Mouse (Mus musculus): ENCODE results near the gene Cep250. TPM values are rescaled to one million over a fixed set of nuclear protein-coding genes. Genes with fewer than 3 reads are reported as not detected.

The Cep250 gene
- total and polyA plus RNA-seq, 3 experiments = 12.8 to 16.4 TPM; not detected in 1

- H3K9ac ChIP-seq (ENCODE audit: control insufficient read depth, low read depth, low read length, poor library complexity, severe bottlenecking) = no peak overlapping the region
- H3K27ac ChIP-seq (ENCODE audit: control insufficient read depth, low read depth, low read length) = no peak overlapping the region
- no peaks in the 10 kb centered on the region for H3K27me3 ChIP-seq (ENCODE audit: control insufficient read depth in 1 of 2, insufficient read depth in 2 of 2, low read length in 2 of 2)
- H3K9me3 ChIP-seq (replicated peaks; ENCODE audit: insufficient read depth, low read length) = no peaks in the 10 kb centered on the region
- peaks cover 0 to 4% of the 10 kb centered on the region in 2 experiments; a peak in 1 of 4 replicates for H3K36me3 ChIP-seq (ENCODE audit: control insufficient read depth in 1 of 2, insufficient read depth in 2 of 2, low read length in 2 of 2)
- DNase-seq (ENCODE audit: low read depth, low spot score) = peak; percentile 51
- H3K79me2 ChIP-seq (ENCODE audit: control insufficient read depth, insufficient read depth, low read length, poor library complexity) = peaks cover 3% of the 10 kb centered on the region; the same call in 1 of the 2 replicates
- H3K4me3 ChIP-seq (ENCODE audit: control insufficient read depth in 1 of 2, insufficient read depth in 1 of 2, low read depth in 2 of 2, low read length in 2 of 2) = no peak overlapping the region
- peak; percentile 13 to 65 (median 51); a peak in 4 of 6 replicates for TF ChIP-seq CTCF (IDR thresholded peaks at IDR 0.05 in 2 of 3, conservative IDR thresholded peaks at IDR 0.05 in 1 of 3; ENCODE audit: control insufficient read depth in 1 of 3, insufficient read depth in 1 of 3, low read depth in 2 of 3, low read length in 3 of 3, poor library complexity in 1 of 3, severe bottlenecking in 1 of 3)
- peak; percentile 41; the same call in 1 of the 2 replicates for TF ChIP-seq ZC3H11A (IDR thresholded peaks at IDR 0.05; ENCODE audit: low read depth, low read length)
- TF ChIP-seq SMC3 (IDR thresholded peaks at IDR 0.05; ENCODE audit: low read depth, low read length) = peak; percentile 62
- TF ChIP-seq RAD21 (IDR thresholded peaks at IDR 0.05; ENCODE audit: low read depth, low read length) = peak; percentile 70
- no peak for TF ChIP-seq ZKSCAN1 (IDR thresholded peaks at IDR 0.05; ENCODE audit: low read depth, low read length)
- no peak for TF ChIP-seq JUND (IDR thresholded peaks at IDR 0.05; ENCODE audit: low read depth, low read length)
- TF ChIP-seq BHLHE40 (IDR thresholded peaks at IDR 0.05; ENCODE audit: borderline replicate concordance, low read depth, low read length) = no peak
- no peak for TF ChIP-seq MXI1 (IDR thresholded peaks at IDR 0.05; ENCODE audit: low read depth, low read length)
- H3K4me1 ChIP-seq (ENCODE audit: control insufficient read depth in 1 of 2, insufficient read depth in 2 of 2, low read length in 2 of 2) = no peaks in the 10 kb centered on the region
Measured at GRCm38 (mm10) chr2:155962991-155963390, 6.7 kb downstream of the Cep250 start.

- TF ChIP-seq USF2 (IDR thresholded peaks at IDR 0.05; ENCODE audit: borderline replicate concordance in 1 of 2, insufficient read depth in 1 of 2, low read depth in 1 of 2, low read length in 2 of 2) (no peak), CTCF (IDR thresholded peaks at IDR 0.05 in 2 of 3, conservative IDR thresholded peaks at IDR 0.05 in 1 of 3; ENCODE audit: control insufficient read depth in 1 of 3, insufficient read depth in 1 of 3, low read depth in 2 of 3, low read length in 3 of 3, poor library complexity in 1 of 3, severe bottlenecking in 1 of 3) (no peak)
- H3K4me3 ChIP-seq (ENCODE audit: control insufficient read depth in 1 of 2, insufficient read depth in 1 of 2, low read depth in 2 of 2, low read length in 2 of 2) = no peak overlapping the region
- no peak for DNase-seq (ENCODE audit: low read depth, low spot score)
Measured at GRCm38 (mm10) chr2:155973348-155973747, 17.1 kb downstream of the Cep250 start.

GRCm38 (mm10) chr2:155974087-155974731, 18.0 kb downstream of the Cep250 start:
- Histone ChIP-seq H3K27me3 (ENCODE audit: control insufficient read depth in 1 of 2, insufficient read depth in 2 of 2, low read length in 2 of 2) (no peaks in the 10 kb centered on the region), H3K79me2 (ENCODE audit: control insufficient read depth, insufficient read depth, low read length, poor library complexity) (no peaks in the 10 kb centered on the region), H3K9me3 (replicated peaks; ENCODE audit: insufficient read depth, low read length) (no peaks in the 10 kb centered on the region), H3K27ac (ENCODE audit: control insufficient read depth, low read depth, low read length) (no peak overlapping the region), H3K4me1 (ENCODE audit: control insufficient read depth in 1 of 2, insufficient read depth in 2 of 2, low read length in 2 of 2) (no peaks in the 10 kb centered on the region), H3K4me3 (ENCODE audit: control insufficient read depth in 1 of 2, insufficient read depth in 1 of 2, low read depth in 2 of 2, low read length in 2 of 2) (no peak overlapping the region), H3K9ac (ENCODE audit: control insufficient read depth, low read depth, low read length, poor library complexity, severe bottlenecking) (no peak overlapping the region), H3K36me3 (ENCODE audit: control insufficient read depth in 1 of 2, insufficient read depth in 2 of 2, low read length in 2 of 2) (no peaks in the 10 kb centered on the region; a peak in 1 of 4 replicates)
- no peak for TF ChIP-seq JUND (IDR thresholded peaks at IDR 0.05; ENCODE audit: low read depth, low read length)
- TF ChIP-seq SMC3 (IDR thresholded peaks at IDR 0.05; ENCODE audit: low read depth, low read length) = no peak
- no peak for TF ChIP-seq TAL1 (IDR thresholded peaks at IDR 0.05; ENCODE audit: low read length)
- no peak for TF ChIP-seq CHD2 (IDR thresholded peaks at IDR 0.05; ENCODE audit: low read length)
- no peak for TF ChIP-seq ELF1 (IDR thresholded peaks at IDR 0.05; ENCODE audit: low read depth, low read length)
- no peak for TF ChIP-seq GATA1 (IDR thresholded peaks at IDR 0.05; ENCODE audit: low read depth, low read length)
- DNase-seq (ENCODE audit: low read depth, low spot score) = no peak

More at GRCm38 (mm10) chr2:155973348-155973747, 17.1 kb downstream of the Cep250 start:
- Histone ChIP-seq H3K9me3 (replicated peaks; ENCODE audit: insufficient read depth, low read length) (no peaks in the 10 kb centered on the region), H3K36me3 (ENCODE audit: control insufficient read depth in 1 of 2, insufficient read depth in 2 of 2, low read length in 2 of 2) (peaks cover 0 to 3% of the 10 kb centered on the region in 2 experiments; a peak in 1 of 4 replicates), H3K79me2 (ENCODE audit: control insufficient read depth, insufficient read depth, low read length, poor library complexity) (no peaks in the 10 kb centered on the region), H3K27ac (ENCODE audit: control insufficient read depth, low read depth, low read length) (no peak overlapping the region), H3K27me3 (ENCODE audit: control insufficient read depth in 1 of 2, insufficient read depth in 2 of 2, low read length in 2 of 2) (no peaks in the 10 kb centered on the region), H3K4me1 (ENCODE audit: control insufficient read depth in 1 of 2, insufficient read depth in 2 of 2, low read length in 2 of 2) (no peaks in the 10 kb centered on the region), H3K9ac (ENCODE audit: control insufficient read depth, low read depth, low read length, poor library complexity, severe bottlenecking) (no peak overlapping the region)
